Comparison of ENCODE assay signal across 24 mouse cellular contexts in the genomic region with DNA sequence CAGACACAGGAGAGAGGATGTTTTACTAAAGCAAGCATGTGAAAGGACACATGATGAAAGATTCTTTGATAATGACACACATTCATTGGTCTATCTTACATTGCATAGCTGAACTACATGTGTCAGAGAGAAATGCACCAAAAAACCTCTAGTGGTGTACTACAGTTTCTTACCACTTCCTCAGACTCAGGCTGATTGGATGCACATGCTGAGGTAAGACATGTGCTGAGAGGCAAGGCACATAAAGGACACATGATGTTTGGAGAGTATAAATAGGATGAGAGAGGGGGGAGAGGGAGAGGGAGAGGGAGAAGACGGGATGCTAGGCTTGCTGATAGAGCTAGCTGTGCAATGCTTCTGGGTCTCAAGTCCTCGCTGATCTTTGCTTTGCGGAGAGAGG.
DNase-seq lines count a peak whose midpoint lies in the region; ATAC-seq and TF ChIP-seq lines count a peak whose summit lies in the region.
"Had no signal": no experiment of that assay in that cellular context is flagged by ENCODE, and none has a peak within 500 bp of the region (broad histone marks: within the 10 kb centered on the region; RNA-seq: fewer than 3 reads in every experiment).

No protein-coding gene starts in this region.

- 87% methylated on average over 3 of the region's 3 CpGs for WGBS in hindbrain, postnatal 0 days
- WGBS in hindbrain, embryonic 12.5 days, result 70% methylated on average over 3 of the region's 3 CpGs
- WGBS in midbrain, postnatal 0 days, result 85% methylated on average over 3 of the region's 3 CpGs
- 82% methylated on average over 3 of the region's 3 CpGs for WGBS in midbrain, embryonic 14.5 days
- 80% methylated on average over 1 of the region's 3 CpGs for WGBS in embryonic facial prominence, embryonic 14.5 days
- WGBS in intestine, embryonic 15.5 days, result 89% methylated on average over 3 of the region's 3 CpGs

- no peak overlapping the region for H3K4me3 ChIP-seq in hindbrain, postnatal 0 days (ENCODE audit: low read length)
- H3K4me3 ChIP-seq in hindbrain, embryonic 12.5 days, result no peak overlapping the region
- no peak overlapping the region for H3K4me3 ChIP-seq in midbrain, postnatal 0 days (ENCODE audit: low read depth, low read length)
- no peak overlapping the region for H3K4me3 ChIP-seq in midbrain, embryonic 14.5 days (replicated peaks; ENCODE audit: low read depth, low read length)
- no peak overlapping the region for H3K4me3 ChIP-seq in embryonic facial prominence, embryonic 14.5 days (ENCODE audit: low read depth, low read length)
- H3K4me3 ChIP-seq in intestine, embryonic 15.5 days (replicated peaks), result no peak overlapping the region
- H3K4me3 ChIP-seq: erythroblast, embryonic 14.5 days; forebrain, embryonic 15.5 days; limb, embryonic 13.5 days; liver, embryonic 15.5 days; stomach, embryonic 15.5 days had no signal

- H3K36me3 ChIP-seq in hindbrain, postnatal 0 days (ENCODE audit: insufficient read depth, low read length), result no peaks in the 10 kb centered on the region
- H3K36me3 ChIP-seq in hindbrain, embryonic 12.5 days, result no peaks in the 10 kb centered on the region
- H3K36me3 ChIP-seq in midbrain, postnatal 0 days (ENCODE audit: insufficient read depth, low read length), result no peaks in the 10 kb centered on the region
- H3K36me3 ChIP-seq in midbrain, embryonic 14.5 days (ENCODE audit: control insufficient read depth, insufficient read depth, low read length), result no peaks in the 10 kb centered on the region
- H3K36me3 ChIP-seq in embryonic facial prominence, embryonic 14.5 days (ENCODE audit: control insufficient read depth, insufficient read depth, low read length), result no peaks in the 10 kb centered on the region
- no peaks in the 10 kb centered on the region for H3K36me3 ChIP-seq in intestine, embryonic 15.5 days
- H3K36me3 ChIP-seq: forebrain, embryonic 15.5 days; G1E; limb, embryonic 13.5 days; liver, embryonic 15.5 days; stomach, embryonic 15.5 days had no signal

- H3K4me2 ChIP-seq in hindbrain, postnatal 0 days (ENCODE audit: low read depth, low read length), result no peak overlapping the region
- no peak overlapping the region for H3K4me2 ChIP-seq in hindbrain, embryonic 12.5 days (replicated peaks)
- no peak overlapping the region for H3K4me2 ChIP-seq in midbrain, postnatal 0 days (ENCODE audit: low read depth, low read length, poor library complexity, severe bottlenecking)
- no peak overlapping the region for H3K4me2 ChIP-seq in midbrain, embryonic 14.5 days (ENCODE audit: low read length)
- no peak overlapping the region for H3K4me2 ChIP-seq in embryonic facial prominence, embryonic 14.5 days (ENCODE audit: low read depth, low read length)
- H3K4me2 ChIP-seq in intestine, embryonic 15.5 days (replicated peaks), result no peak overlapping the region
- H3K4me2 ChIP-seq: forebrain, embryonic 15.5 days; heart, embryonic 11.5 days; limb, embryonic 13.5 days; liver, embryonic 15.5 days; stomach, embryonic 15.5 days had no signal

- H3K9me3 ChIP-seq in hindbrain, postnatal 0 days (ENCODE audit: low read length), result no peaks in the 10 kb centered on the region
- no peaks in the 10 kb centered on the region for H3K9me3 ChIP-seq in hindbrain, embryonic 12.5 days (replicated peaks)
- no peaks in the 10 kb centered on the region for H3K9me3 ChIP-seq in midbrain, postnatal 0 days (ENCODE audit: low read length)
- no peaks in the 10 kb centered on the region for H3K9me3 ChIP-seq in midbrain, embryonic 14.5 days (ENCODE audit: control insufficient read depth, low read length)
- H3K9me3 ChIP-seq in embryonic facial prominence, embryonic 14.5 days (ENCODE audit: control insufficient read depth, low read length), result no peaks in the 10 kb centered on the region
- no peaks in the 10 kb centered on the region for H3K9me3 ChIP-seq in intestine, embryonic 15.5 days
- H3K9me3 ChIP-seq: forebrain, embryonic 15.5 days; limb, embryonic 13.5 days; liver, embryonic 15.5 days; stomach, embryonic 15.5 days had no signal

- no peaks in the 10 kb centered on the region for H3K27me3 ChIP-seq in hindbrain, postnatal 0 days (ENCODE audit: insufficient read depth, low read length)
- no peaks in the 10 kb centered on the region; the same call in 1 of the 2 replicates for H3K27me3 ChIP-seq in hindbrain, embryonic 12.5 days
- H3K27me3 ChIP-seq in midbrain, postnatal 0 days (ENCODE audit: insufficient read depth, low read length), result no peaks in the 10 kb centered on the region
- no peaks in the 10 kb centered on the region for H3K27me3 ChIP-seq in midbrain, embryonic 14.5 days (ENCODE audit: control insufficient read depth, insufficient read depth, low read length)
- no peaks in the 10 kb centered on the region for H3K27me3 ChIP-seq in embryonic facial prominence, embryonic 14.5 days (replicated peaks; ENCODE audit: control insufficient read depth, insufficient read depth, low read length)
- H3K27me3 ChIP-seq in intestine, embryonic 15.5 days (replicated peaks), result no peaks in the 10 kb centered on the region
- H3K27me3 ChIP-seq: limb, embryonic 13.5 days; liver, embryonic 15.5 days; stomach, embryonic 15.5 days had no signal

- no peaks in the 10 kb centered on the region for H3K4me1 ChIP-seq in hindbrain, postnatal 0 days (ENCODE audit: insufficient read depth, low read length)
- no peaks in the 10 kb centered on the region for H3K4me1 ChIP-seq in hindbrain, embryonic 12.5 days
- H3K4me1 ChIP-seq in midbrain, postnatal 0 days (ENCODE audit: insufficient read depth, low read length), result no peaks in the 10 kb centered on the region
- no peaks in the 10 kb centered on the region for H3K4me1 ChIP-seq in midbrain, embryonic 14.5 days (ENCODE audit: control insufficient read depth, insufficient read depth, low read length)
- H3K4me1 ChIP-seq in embryonic facial prominence, embryonic 14.5 days (ENCODE audit: control insufficient read depth, insufficient read depth, low read length), result no peaks in the 10 kb centered on the region
- no peaks in the 10 kb centered on the region for H3K4me1 ChIP-seq in intestine, embryonic 15.5 days (replicated peaks)
- H3K4me1 ChIP-seq: forebrain, embryonic 15.5 days; limb, embryonic 13.5 days; liver, embryonic 15.5 days; stomach, embryonic 15.5 days had no signal

- TF ChIP-seq CTCF in hindbrain, postnatal 0 days (IDR thresholded peaks at IDR 0.05; ENCODE audit: low read depth), result no peak
- TF ChIP-seq CTCF in midbrain, postnatal 0 days (IDR thresholded peaks at IDR 0.05), result no peak

- DNase-seq in hindbrain, postnatal 0 days (ENCODE audit: low spot score), result peak; percentile 23
- no peak for DNase-seq in midbrain, postnatal 0 days (ENCODE audit: low spot score)
- DNase-seq in midbrain, embryonic 14.5 days, result no peak
- DNase-seq in embryonic facial prominence, embryonic 14.5 days (ENCODE audit: low spot score), result peak; percentile 13
- no peak for DNase-seq in adrenal gland, postnatal 4 days (ENCODE audit: low spot score in 2 of 2)
- DNase-seq: adrenal gland, postnatal 25 days; cerebellum, adult 18-20 months; cerebellum, postnatal 36 days; heart, postnatal 10 days; kidney, adult 9 months; kidney, postnatal 36 days; layer of hippocampus, adult 9-11 months; lung, postnatal 10 days; right cerebral cortex, postnatal 25 days; thymus, adult 18-20 months had no signal

- ATAC-seq in hindbrain, postnatal 0 days, result peak; percentile 57
- no peak for ATAC-seq in hindbrain, embryonic 12.5 days (ENCODE audit: low FRiP score)
- peak; percentile 53; the same call in 1 of the 2 replicates for ATAC-seq in midbrain, postnatal 0 days (ENCODE audit: low FRiP score)
- ATAC-seq in midbrain, embryonic 14.5 days (ENCODE audit: low FRiP score, low TSS enrichment), result no peak
- ATAC-seq in embryonic facial prominence, embryonic 14.5 days (ENCODE audit: low read depth), result no peak
- no peak for ATAC-seq in intestine, embryonic 15.5 days
- ATAC-seq: forebrain, embryonic 15.5 days had no signal

- H3K27ac ChIP-seq in hindbrain, postnatal 0 days, result no peak overlapping the region
- no peak overlapping the region for H3K27ac ChIP-seq in hindbrain, embryonic 12.5 days
- no peak overlapping the region for H3K27ac ChIP-seq in midbrain, postnatal 0 days (ENCODE audit: low read depth, low read length)
- H3K27ac ChIP-seq in midbrain, embryonic 14.5 days (replicated peaks; ENCODE audit: low read depth, low read length), result no peak overlapping the region
- no peak overlapping the region for H3K27ac ChIP-seq in embryonic facial prominence, embryonic 14.5 days (replicated peaks; ENCODE audit: low read depth, low read length)
- H3K27ac ChIP-seq in intestine, embryonic 15.5 days, result no peak overlapping the region
- H3K27ac ChIP-seq: forebrain, embryonic 15.5 days; limb, embryonic 13.5 days; liver, embryonic 15.5 days; stomach, embryonic 15.5 days had no signal

- no peak overlapping the region for H3K9ac ChIP-seq in hindbrain, postnatal 0 days (replicated peaks; ENCODE audit: low read length)
- H3K9ac ChIP-seq in hindbrain, embryonic 12.5 days, result no peak overlapping the region
- H3K9ac ChIP-seq in midbrain, postnatal 0 days (replicated peaks; ENCODE audit: low read length, poor library complexity, severe bottlenecking), result no peak overlapping the region
- no peak overlapping the region for H3K9ac ChIP-seq in midbrain, embryonic 14.5 days (replicated peaks; ENCODE audit: low read length)
- no peak overlapping the region for H3K9ac ChIP-seq in embryonic facial prominence, embryonic 14.5 days (ENCODE audit: low read depth, low read length)
- no peak overlapping the region for H3K9ac ChIP-seq in intestine, embryonic 15.5 days
- H3K9ac ChIP-seq: forebrain, embryonic 15.5 days; limb, embryonic 13.5 days; liver, embryonic 15.5 days; stomach, embryonic 15.5 days had no signal

Comparison
In these comparisons a context has a peak if more than half of its experiments do, and no peak if none do; other contexts are left out.
1. ATAC-seq: peak in hindbrain, postnatal 0 days (single experiment) and midbrain, postnatal 0 days (single experiment); none in hindbrain, embryonic 12.5 days (single experiment), midbrain, embryonic 14.5 days (single experiment), embryonic facial prominence, embryonic 14.5 days (single experiment) and intestine, embryonic 15.5 days (single experiment).
2. DNase-seq: peak in hindbrain, postnatal 0 days (single experiment) and embryonic facial prominence, embryonic 14.5 days (single experiment); none in midbrain, postnatal 0 days (single experiment), midbrain, embryonic 14.5 days (single experiment) and adrenal gland, postnatal 4 days (0 of 2).